Mouse (Mus musculus) erythroblast, embryonic 14.5 days (primary cell): ENCODE results near the gene Kif2c. TPM values are rescaled to one million over a fixed set of nuclear protein-coding genes. Genes with fewer than 3 reads are reported as not detected.

Experiments used
- H3K27me3 ChIP-seq: 2 replicates; pipeline ENCODE4 v1.6.1; 2012; ENCODE audit warnings: inconsistent platforms; ENCODE audit not compliant: control insufficient read depth
- H3K36me3 ChIP-seq: 2 replicates; pipeline ENCODE4 v1.6.1; 2012; ENCODE audit warnings: mild to moderate bottlenecking, inconsistent platforms; ENCODE audit not compliant: control insufficient read depth
- H3K4me1 ChIP-seq: 2 replicates; pipeline ENCODE4 v1.6.1; 2012; ENCODE audit warnings: inconsistent platforms; ENCODE audit not compliant: control insufficient read depth
- H3K4me3 ChIP-seq: replicated peaks from 2 replicates; pipeline ENCODE3; 2012; ENCODE audit warnings: moderate library complexity, mild to moderate bottlenecking, inconsistent platforms
- H3K9me3 ChIP-seq: 2 replicates; pipeline ENCODE4 v1.6.1; 2012; ENCODE audit warnings: low read length, inconsistent platforms, mixed read lengths; ENCODE audit not compliant: control insufficient read depth
- GATA1 ChIP-seq: IDR thresholded peaks from 2 replicates; pipeline ENCODE4 v1.6.1; 2012; ENCODE audit warnings: low read length, inconsistent platforms, mixed read lengths
- TAL1 ChIP-seq: IDR thresholded peaks from 3 replicates; pipeline ENCODE4 v1.6.1; 2012; ENCODE audit warnings: low read length, inconsistent platforms, mixed read lengths
- polyA plus RNA-seq: library from polyadenylated mRNA; stranded (reverse); fragments of >175 nt; gene quantifications from 2 replicates; pipeline ENCODE4 v1.2.3, GENCODE M21; 2012

The Kif2c gene
- polyA plus RNA-seq, 1 experiment: 1.6 TPM

GRCm38 (mm10) chr4:117117931-117118330 lies 64.5 kb downstream of the Kif2c start:
- Histone ChIP-seq H3K36me3 (no peaks in the 10 kb centered on the region; the same call in 1 of the 2 replicates), H3K9me3 (no peaks in the 10 kb centered on the region), H3K4me1 (peaks cover 23% of the 10 kb centered on the region), H3K4me3 (no peak overlapping the region), H3K27me3 (no peaks in the 10 kb centered on the region)
- no peak for TF ChIP-seq GATA1
- TF ChIP-seq TAL1: no peak

GRCm38 (mm10) chr4:117115592-117115991 lies 66.8 kb downstream of the Kif2c start:
- no peak overlapping the region for H3K4me3 ChIP-seq
- H3K9me3 ChIP-seq: no peaks in the 10 kb centered on the region
- TF ChIP-seq TAL1 (no peak), GATA1 (no peak)
- H3K27me3 ChIP-seq: no peaks in the 10 kb centered on the region
- no peaks in the 10 kb centered on the region; the same call in 1 of the 2 replicates for H3K36me3 ChIP-seq
- H3K4me1 ChIP-seq: peaks cover 14% of the 10 kb centered on the region

GRCm38 (mm10) chr4:117113237-117113636 lies 69.2 kb downstream of the Kif2c start:
- H3K9me3 ChIP-seq: no peaks in the 10 kb centered on the region
- TF ChIP-seq GATA1 (no peak), TAL1 (no peak)
- no peak overlapping the region for H3K4me3 ChIP-seq
- no peaks in the 10 kb centered on the region for H3K36me3 ChIP-seq
- no peaks in the 10 kb centered on the region; the same call in 1 of the 2 replicates for H3K4me1 ChIP-seq
- H3K27me3 ChIP-seq: no peaks in the 10 kb centered on the region

GRCm38 (mm10) chr4:117110985-117111384 lies 71.5 kb downstream of the Kif2c start:
- H3K4me3 ChIP-seq: no peak overlapping the region
- H3K27me3 ChIP-seq: no peaks in the 10 kb centered on the region
- no peak for TF ChIP-seq TAL1
- no peak for TF ChIP-seq GATA1
- H3K9me3 ChIP-seq: no peaks in the 10 kb centered on the region
- no peaks in the 10 kb centered on the region for H3K36me3 ChIP-seq
- no peaks in the 10 kb centered on the region; the same call in 1 of the 2 replicates for H3K4me1 ChIP-seq

- H3K36me3 ChIP-seq: no peaks in the 10 kb centered on the region
- H3K4me1 ChIP-seq: no peaks in the 10 kb centered on the region; the same call in 1 of the 2 replicates
- no peaks in the 10 kb centered on the region for H3K9me3 ChIP-seq
- no peak overlapping the region for H3K4me3 ChIP-seq
- H3K27me3 ChIP-seq: no peaks in the 10 kb centered on the region
- TF ChIP-seq TAL1 (no peak), GATA1 (no peak)
These were observed 72.2 kb downstream of the Kif2c start for GRCm38 (mm10) chr4:117110249-117110648.

Other genes starting within 250 kb of the Kif2c start
- gene Urod, start 188.2 kb downstream of the Kif2c start, polyA plus RNA-seq: 90.7 and 131 TPM in 2 replicates
- gene Hectd3, start 187.3 kb downstream of the Kif2c start, polyA plus RNA-seq: 3.1 and 6.0 TPM in 2 replicates
- 0.44 and 0.58 TPM in 2 replicates for gene Eif2b3, start 163.2 kb downstream of the Kif2c start, polyA plus RNA-seq
- gene Ptch2, start 86.6 kb downstream of the Kif2c start, polyA plus RNA-seq: 0.02 and 0.12 TPM in 2 replicates
- 0.12 and 0.28 TPM in 2 replicates for gene Btbd19, start 56.9 kb downstream of the Kif2c start, polyA plus RNA-seq
- gene Tctex1d4, start 55.8 kb downstream of the Kif2c start, polyA plus RNA-seq: not detected in 2 replicates
- gene Plk3, start 48.7 kb downstream of the Kif2c start, polyA plus RNA-seq: 0.19 and 0.21 TPM in 2 replicates
- gene Rps8, start 26.4 kb downstream of the Kif2c start, polyA plus RNA-seq: 190 and 246 TPM in 2 replicates
- 0.06 TPM in 2 replicates for gene Tmem53, start 69.3 kb upstream of the Kif2c start, polyA plus RNA-seq
- not detected in 2 replicates for gene Armh1, start 69.5 kb upstream of the Kif2c start, polyA plus RNA-seq